Mouse (Mus musculus) neural tube, embryonic 14.5 days (tissue): Measurements from ENCODE around the gene Kcnma1. TPM values are rescaled to one million over a fixed set of nuclear protein-coding genes. Genes with fewer than 3 reads are reported as not detected.

Experiments used
- ATAC-seq: fragments of 200-750 bp; cut with Nextera tagmentation; 2 replicates; pipeline ENCODE4 v1.8.0; 2017; ENCODE audit warnings: low read depth, mild to moderate bottlenecking, moderate TSS enrichment, moderate library complexity
- H3K27ac ChIP-seq: fragments of 300-500 bp; sonication (generic); 2 replicates; pipeline ENCODE4 v1.5.1; 2014; ENCODE audit warnings: low read depth, mild to moderate bottlenecking, control low read depth, low read length, moderate library complexity, mixed read lengths
- H3K27me3 ChIP-seq: fragments of 300-500 bp; sonication (generic); 2 replicates; pipeline ENCODE4 v1.6.1; 2014; ENCODE audit warnings: low read length; ENCODE audit not compliant: control insufficient read depth, insufficient read depth
- H3K36me3 ChIP-seq: fragments of 300-500 bp; sonication (generic); 2 replicates; pipeline ENCODE4 v1.6.1; 2014; ENCODE audit warnings: low read length, mixed read lengths; ENCODE audit not compliant: control insufficient read depth, insufficient read depth
- H3K4me1 ChIP-seq: fragments of 300-500 bp; sonication (generic); 2 replicates; pipeline ENCODE4 v1.6.1; 2014; ENCODE audit warnings: low read length; ENCODE audit not compliant: control insufficient read depth, insufficient read depth
- H3K4me2 ChIP-seq: fragments of 300-500 bp; sonication (generic); 2 replicates; pipeline ENCODE4 v1.6.1; 2014; ENCODE audit warnings: mild to moderate bottlenecking, low read depth, low read length, control low read depth
- H3K4me3 ChIP-seq: fragments of 300-500 bp; sonication (generic); 2 replicates; pipeline ENCODE4 v1.5.1; 2014; ENCODE audit warnings: low read depth, low read length, control low read depth, mixed read lengths
- H3K9ac ChIP-seq: fragments of 300-500 bp; sonication (generic); replicated peaks from 2 replicates; pipeline ENCODE4 v1.6.1; 2014; ENCODE audit warnings: low read depth, mild to moderate bottlenecking, control low read depth, low read length, mixed read lengths
- H3K9me3 ChIP-seq: fragments of 300-500 bp; sonication (generic); 2 replicates; pipeline ENCODE4 v1.6.1; 2016; ENCODE audit warnings: low read length; ENCODE audit not compliant: control insufficient read depth
- WGBS: fragments of 180-500 bp; shearing (Covaris S2); extraction: QIAGEN DNeasy Blood & Tissue Kit; methylation state at CpG from one replicate; pipeline ENCODE4 v1.1.7; 2014; 5-methylcytosine and 5-hydroxymethylcytosine counted together
- polyA plus RNA-seq: library from polyadenylated mRNA; unstranded; fragments of >200 nt; fragmentation: Nextera tagmentation; extraction: Ambion mirVana; gene quantifications from 2 replicates; pipeline ENCODE4 v1.2.1, GENCODE M21; 2014

Gene Kcnma1
- polyA plus RNA-seq, 1 experiment from 2014 or later = 28.9 TPM

DNA sequence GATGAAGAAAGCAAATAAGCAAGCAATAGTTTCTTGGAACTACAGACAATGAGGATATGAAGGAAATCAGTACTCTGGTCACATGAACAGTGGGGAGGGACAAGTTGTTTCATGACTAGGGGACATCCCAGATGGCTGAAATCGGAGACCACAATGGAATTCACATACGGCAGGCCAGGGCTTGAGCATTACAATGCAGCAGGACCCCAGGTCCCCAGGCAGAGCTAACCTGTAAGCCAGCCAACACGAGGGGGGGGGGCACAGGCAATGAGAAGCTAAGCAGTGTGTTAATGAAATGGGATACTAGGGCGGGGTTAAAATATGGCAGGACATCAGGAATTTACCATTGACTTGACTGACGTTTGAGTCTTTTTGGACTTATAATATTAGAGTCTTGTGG lies 324.6 kb downstream of the Kcnma1 start:
- H3K9ac ChIP-seq = no peak overlapping the region

DNA sequence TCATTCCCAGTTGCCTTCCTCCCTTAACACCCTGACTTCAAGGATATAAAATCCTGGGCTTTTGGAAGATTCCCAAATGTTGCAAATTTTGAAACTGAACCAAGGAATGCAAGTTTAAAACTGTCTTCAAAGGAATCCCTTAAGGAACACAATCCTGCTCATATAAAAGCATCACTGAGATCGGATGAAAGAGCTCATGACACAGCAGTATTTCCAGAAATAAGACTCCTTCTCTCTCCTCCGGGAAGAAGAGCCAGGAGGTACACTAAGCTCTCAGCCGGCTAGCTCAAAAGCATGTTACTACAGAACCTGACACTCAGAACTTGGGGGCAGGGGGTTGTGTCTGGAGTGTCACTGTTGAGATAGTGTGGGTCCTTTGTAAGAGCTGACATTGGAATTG lies 325.8 kb downstream of the Kcnma1 start:
- WGBS = 87% methylated on average over 3 of the region's 3 CpGs
- Histone ChIP-seq H3K9ac (no peak overlapping the region), H3K4me3 (no peak overlapping the region), H3K9me3 (no peaks in the 10 kb centered on the region), H3K27ac (no peak overlapping the region), H3K36me3 (no peaks in the 10 kb centered on the region), H3K4me2 (no peak overlapping the region), H3K4me1 (no peaks in the 10 kb centered on the region), H3K27me3 (no peaks in the 10 kb centered on the region)
- no peak for ATAC-seq

More for the DNA sequence above, 324.6 kb downstream of the Kcnma1 start:
- Histone ChIP-seq H3K4me1 (no peaks in the 10 kb centered on the region), H3K9me3 (no peaks in the 10 kb centered on the region), H3K4me3 (no peak overlapping the region), H3K36me3 (no peaks in the 10 kb centered on the region), H3K4me2 (no peak overlapping the region), H3K27ac (no peak overlapping the region), H3K27me3 (no peaks in the 10 kb centered on the region)
- WGBS = 61% methylated on average over 5 of the region's 5 CpGs
- no peak for ATAC-seq

DNA sequence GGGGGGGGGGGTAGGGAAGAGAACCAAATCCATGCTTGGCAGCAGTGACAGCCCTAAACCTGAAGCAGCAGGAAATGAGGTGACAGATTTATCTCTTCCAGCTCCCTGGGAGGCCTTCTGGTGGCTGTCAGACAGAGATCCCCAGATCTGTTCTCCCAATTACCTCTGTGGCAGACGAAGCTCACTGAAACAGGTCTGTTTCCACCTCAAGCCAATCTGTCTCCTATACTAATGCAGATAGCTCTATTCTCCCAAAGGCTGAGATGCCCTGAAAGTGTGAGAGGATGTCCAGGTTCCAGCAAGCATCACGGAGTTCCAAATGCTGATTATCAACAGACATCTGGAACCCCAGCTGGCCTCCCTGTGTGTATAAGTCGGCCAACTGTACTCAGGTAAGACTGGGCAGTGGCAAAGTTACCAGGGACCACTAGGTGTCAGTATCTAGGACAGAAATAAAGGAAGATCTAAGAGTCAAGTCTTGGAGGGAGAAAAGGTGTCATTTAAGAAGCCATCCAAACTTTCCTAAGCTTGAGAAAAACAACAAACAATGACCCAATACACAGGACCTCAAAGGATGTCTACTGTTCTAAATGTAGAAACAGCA lies 329.7 kb downstream of the Kcnma1 start:
- Histone ChIP-seq H3K27ac (no peak overlapping the region), H3K36me3 (no peaks in the 10 kb centered on the region), H3K27me3 (no peaks in the 10 kb centered on the region), H3K4me3 (no peak overlapping the region), H3K9me3 (no peaks in the 10 kb centered on the region), H3K9ac (no peak overlapping the region), H3K4me2 (no peak overlapping the region), H3K4me1 (no peaks in the 10 kb centered on the region)
- WGBS = 56% methylated on average over 3 of the region's 3 CpGs
- ATAC-seq = no peak

DNA sequence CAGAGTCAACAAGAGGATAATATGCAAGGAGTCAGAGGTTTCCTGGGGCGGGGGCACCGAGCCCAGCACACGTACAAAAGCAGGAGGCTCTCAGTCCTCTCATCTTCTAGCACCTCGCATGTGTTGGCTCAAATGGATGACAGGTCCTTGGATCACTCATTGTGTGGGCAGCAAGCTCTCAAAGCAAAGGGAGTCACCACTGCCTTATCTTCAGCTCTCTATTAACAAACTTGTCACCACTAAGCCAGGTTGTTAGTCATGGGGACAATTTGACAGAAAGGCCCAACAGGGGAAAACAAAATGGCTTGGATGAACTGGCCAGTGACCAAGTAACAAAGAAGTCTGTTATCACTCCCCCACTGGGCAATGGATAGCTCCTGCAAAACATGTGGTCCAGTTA lies 331.5 kb downstream of the Kcnma1 start:
- no peak overlapping the region for H3K4me2 ChIP-seq
- 87% methylated on average over 4 of the region's 4 CpGs for WGBS
- H3K4me1 ChIP-seq = no peaks in the 10 kb centered on the region
- no peaks in the 10 kb centered on the region for H3K36me3 ChIP-seq
- no peak for ATAC-seq
- no peaks in the 10 kb centered on the region for H3K9me3 ChIP-seq
- no peak overlapping the region for H3K27ac ChIP-seq
- no peak overlapping the region for H3K4me3 ChIP-seq
- no peaks in the 10 kb centered on the region for H3K27me3 ChIP-seq
- H3K9ac ChIP-seq = no peak overlapping the region

DNA sequence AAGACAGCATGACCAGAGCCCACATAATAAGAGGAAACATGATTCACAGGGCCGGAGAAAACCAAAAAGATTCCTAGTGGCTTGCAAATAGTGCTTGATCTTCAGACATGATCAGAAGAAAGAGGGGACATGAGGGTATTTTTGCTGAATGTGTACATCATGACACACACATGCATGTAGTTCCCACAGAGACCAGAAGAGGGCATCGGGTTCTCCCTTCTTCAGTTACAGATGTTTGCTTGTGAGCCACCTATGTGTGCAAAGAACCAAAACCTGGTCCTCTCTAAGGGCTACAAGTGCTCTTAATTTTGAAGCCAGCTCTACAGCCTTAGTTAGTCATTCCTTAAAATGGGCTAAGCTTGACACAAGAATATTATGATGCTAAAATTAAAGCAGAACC lies 334.9 kb downstream of the Kcnma1 start:
- H3K4me1 ChIP-seq = no peaks in the 10 kb centered on the region
- H3K27me3 ChIP-seq = no peaks in the 10 kb centered on the region
- 73% methylated on average over 2 of the region's 2 CpGs for WGBS
- H3K36me3 ChIP-seq = no peaks in the 10 kb centered on the region
- no peak overlapping the region for H3K4me2 ChIP-seq
- H3K9ac ChIP-seq = no peak overlapping the region
- ATAC-seq = no peak
- no peak overlapping the region for H3K4me3 ChIP-seq
- no peak overlapping the region for H3K27ac ChIP-seq
- H3K9me3 ChIP-seq = no peaks in the 10 kb centered on the region

DNA sequence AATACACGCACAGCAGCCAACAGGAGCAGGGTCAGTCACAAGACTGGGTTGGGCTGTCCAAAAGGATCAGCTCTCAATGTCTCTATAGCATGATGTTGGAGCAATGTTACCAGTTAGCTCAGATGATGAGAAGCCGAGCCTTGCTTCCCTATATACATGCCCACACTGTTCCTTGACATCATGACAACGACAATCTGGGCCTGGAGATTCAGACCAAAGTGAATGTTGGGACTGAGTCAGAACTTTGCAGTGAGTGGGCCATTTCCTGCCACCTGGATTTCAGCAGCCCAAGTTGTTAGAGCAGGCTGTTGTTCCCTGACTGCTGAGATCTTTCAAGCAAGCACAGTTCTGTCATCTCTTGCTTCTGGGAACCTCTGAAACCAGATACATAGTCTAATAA lies 347.9 kb downstream of the Kcnma1 start:
- Histone ChIP-seq H3K27ac (no peak overlapping the region), H3K9ac (no peak overlapping the region), H3K4me3 (no peak overlapping the region), H3K9me3 (no peaks in the 10 kb centered on the region), H3K27me3 (no peaks in the 10 kb centered on the region), H3K4me2 (no peak overlapping the region), H3K36me3 (no peaks in the 10 kb centered on the region), H3K4me1 (no peaks in the 10 kb centered on the region)
- WGBS = 89% methylated on average over 3 of the region's 3 CpGs
- ATAC-seq = no peak

DNA sequence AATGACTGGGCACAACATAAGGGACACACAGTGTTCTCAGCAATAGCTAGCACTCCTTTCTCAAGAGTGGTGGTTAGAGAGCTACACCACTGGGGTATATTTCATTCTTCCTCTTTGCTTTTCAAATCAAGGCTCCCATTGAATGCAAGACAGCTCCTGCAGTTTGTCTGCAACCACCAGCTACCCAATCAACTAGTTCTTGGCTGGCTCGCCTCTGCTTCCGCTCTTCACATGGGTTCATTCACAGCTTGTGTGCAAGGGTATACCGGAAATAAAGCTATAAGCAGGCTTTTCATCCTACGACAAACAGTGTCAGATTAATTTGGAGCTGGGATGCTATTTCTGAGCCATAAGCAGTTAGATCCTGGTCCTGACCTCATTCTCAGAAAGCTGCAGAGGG lies 362.6 kb downstream of the Kcnma1 start:
- H3K4me2 ChIP-seq = no peak overlapping the region
- ATAC-seq = no peak
- no peak overlapping the region for H3K4me3 ChIP-seq
- no peaks in the 10 kb centered on the region for H3K36me3 ChIP-seq
- WGBS = 56% methylated on average over 4 of the region's 4 CpGs
- H3K9ac ChIP-seq = no peak overlapping the region
- H3K27ac ChIP-seq = no peak overlapping the region
- no peaks in the 10 kb centered on the region for H3K4me1 ChIP-seq
- no peaks in the 10 kb centered on the region for H3K9me3 ChIP-seq
- H3K27me3 ChIP-seq = no peaks in the 10 kb centered on the region

DNA sequence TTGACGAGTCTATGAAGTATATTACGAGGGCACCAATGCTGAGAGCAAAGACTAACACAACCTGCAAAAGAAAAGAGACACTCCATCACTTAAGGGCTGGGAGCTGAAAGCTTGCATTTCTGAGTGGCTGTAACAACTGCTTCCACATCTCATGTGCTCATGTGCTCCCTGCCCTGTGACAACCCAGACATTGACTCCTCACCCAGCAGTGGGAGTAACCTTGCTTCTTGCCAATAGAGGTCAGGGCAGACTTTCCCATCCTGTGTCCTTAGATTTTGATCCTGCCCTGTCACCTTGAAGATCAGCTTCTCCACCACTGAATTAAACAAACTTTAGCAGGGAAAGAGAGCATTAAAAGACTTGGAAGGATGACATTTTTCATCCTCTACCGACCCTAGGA lies 364.2 kb downstream of the Kcnma1 start:
- Histone ChIP-seq H3K36me3 (no peaks in the 10 kb centered on the region), H3K4me1 (no peaks in the 10 kb centered on the region), H3K27ac (no peak overlapping the region), H3K9me3 (no peaks in the 10 kb centered on the region), H3K9ac (no peak overlapping the region), H3K27me3 (no peaks in the 10 kb centered on the region), H3K4me2 (no peak overlapping the region), H3K4me3 (no peak overlapping the region)
- 90% methylated on average over 3 of the region's 3 CpGs for WGBS
- no peak for ATAC-seq

DNA sequence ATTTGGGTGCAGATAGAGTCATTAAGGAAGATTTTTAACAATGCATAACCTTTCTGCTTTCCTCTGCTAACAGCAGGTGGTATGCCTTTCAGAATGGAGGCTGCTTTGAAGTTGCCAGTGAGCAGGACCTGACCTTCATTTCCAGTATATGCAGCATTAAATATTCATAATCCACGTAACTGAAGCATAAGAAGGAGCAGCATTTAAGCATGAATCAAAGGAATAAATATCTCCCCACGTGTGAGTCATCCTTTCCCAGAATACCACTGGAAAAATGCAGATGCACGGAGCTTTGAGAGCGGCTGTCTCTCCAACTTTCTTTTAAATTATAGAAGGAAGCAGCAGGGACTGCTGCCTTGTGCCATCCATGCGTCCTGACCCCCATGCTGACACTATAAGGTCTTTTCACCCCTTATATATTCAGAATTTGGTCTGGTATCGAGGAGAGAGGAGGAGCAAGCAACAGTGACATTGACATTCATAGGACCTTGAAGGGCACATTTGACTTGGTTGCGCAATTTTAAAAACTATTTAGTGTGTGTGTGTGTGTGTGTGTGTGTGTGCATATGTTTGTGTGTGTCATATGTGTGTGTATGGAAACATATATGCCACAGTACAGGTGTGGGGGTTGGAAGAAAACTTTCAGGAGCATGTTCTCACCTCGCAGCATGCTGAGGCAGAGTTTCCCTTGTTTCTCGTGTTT lies 368.8 kb downstream of the Kcnma1 start:
- H3K27ac ChIP-seq = no peak overlapping the region
- WGBS = 68% methylated on average over 9 of the region's 9 CpGs

More for the DNA sequence above, 368.8 kb downstream of the Kcnma1 start:
- no peak overlapping the region for H3K9ac ChIP-seq
- no peak overlapping the region for H3K4me2 ChIP-seq
- no peaks in the 10 kb centered on the region for H3K9me3 ChIP-seq
- no peaks in the 10 kb centered on the region for H3K27me3 ChIP-seq
- no peak for ATAC-seq
- no peaks in the 10 kb centered on the region for H3K4me1 ChIP-seq
- H3K36me3 ChIP-seq = no peaks in the 10 kb centered on the region
- no peak overlapping the region for H3K4me3 ChIP-seq
